1 mouse cellular context compared by ENCODE assay signal in genomic region chr12:105005715-105005972, GRCm38 (mm10).
TF ChIP-seq lines count a peak whose summit lies in the region.

No protein-coding gene starts in this region.

TF ChIP-seq in CH12.LX, 34 proteins besides CTCF, POLR2A, EP300 and RAD21 (continued from another document):
- TF ChIP-seq USF2 (conservative IDR thresholded peaks at IDR 0.05; ENCODE audit: low read depth, low read length) (no peak), NRF1 (IDR thresholded peaks at IDR 0.05; ENCODE audit: low read depth, low read length) (no peak), E2F4 (IDR thresholded peaks at IDR 0.05; ENCODE audit: insufficient replicate concordance, low read depth, low read length) (no peak), SMC3 (IDR thresholded peaks at IDR 0.05; ENCODE audit: low read depth, low read length) (no peak), MAFK (IDR thresholded peaks at IDR 0.05; ENCODE audit: insufficient replicate concordance, low read length) (no peak), POLR2AphosphoS2 (IDR thresholded peaks at IDR 0.05; ENCODE audit: low read depth, low read length) (no peak), ZNF384 (IDR thresholded peaks at IDR 0.05; ENCODE audit: low read depth, low read length) (no peak), BHLHE40 (IDR thresholded peaks at IDR 0.05; ENCODE audit: low read depth, low read length) (no peak), HCFC1 (IDR thresholded peaks at IDR 0.05; ENCODE audit: low read depth, low read length) (no peak), GABPA (IDR thresholded peaks at IDR 0.05; ENCODE audit: insufficient replicate concordance, low read depth, low read length) (no peak), CHD2 (IDR thresholded peaks at IDR 0.05; ENCODE audit: low read length) (no peak), ZKSCAN1 (IDR thresholded peaks at IDR 0.05; ENCODE audit: borderline replicate concordance, low read depth, low read length) (no peak)
